Mouse (Mus musculus): Measurements from ENCODE around the gene Mbd3. TPM values are rescaled to one million over a fixed set of nuclear protein-coding genes. Genes with fewer than 3 reads are reported as not detected.

Mbd3 gene
- 192 and 204 TPM in 2 replicates for polyA plus RNA-seq (2015; fragmentation: Nextera tagmentation; extraction: Ambion mirVana)

DNA sequence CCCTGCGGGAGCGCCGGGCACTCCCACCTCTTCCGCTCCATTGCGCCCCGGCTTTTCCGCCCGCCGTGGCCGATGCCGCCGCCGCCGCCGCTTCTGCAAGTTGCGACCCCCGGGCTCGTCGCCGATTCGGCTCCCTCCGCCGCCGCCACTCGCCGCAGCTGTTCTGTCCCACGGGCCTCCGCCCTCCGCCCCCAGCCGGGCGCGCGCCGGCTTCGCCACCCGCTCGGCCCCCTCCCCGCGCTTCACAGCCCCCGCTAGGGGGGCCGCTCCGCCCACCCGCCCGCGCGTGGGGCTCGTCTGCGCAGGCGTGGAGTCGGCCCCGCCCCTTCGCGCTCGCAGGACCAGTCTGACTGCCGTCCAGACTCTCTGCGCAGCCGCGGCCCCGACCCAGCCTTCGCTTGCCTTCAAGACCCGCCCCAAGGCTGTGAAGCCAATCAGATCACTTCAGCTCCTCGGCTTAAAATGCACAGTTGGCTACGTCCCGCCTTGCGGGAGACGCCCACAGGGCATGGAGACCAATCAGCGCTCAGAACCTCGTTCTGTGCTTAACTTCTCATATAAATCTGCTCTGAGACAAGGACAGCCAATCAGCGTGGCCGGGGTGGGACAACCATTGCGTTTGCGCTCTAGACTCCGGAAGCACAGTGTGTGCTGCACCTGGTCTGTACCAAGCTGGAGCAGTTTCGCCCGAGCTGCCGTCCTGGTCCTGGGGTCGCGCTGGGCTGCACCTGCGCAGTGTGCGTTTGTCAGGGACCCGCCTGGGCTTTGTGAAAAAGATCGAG lies at the start of gene Mbd3:
Gene Mbd3, minus strand, starts transcription at position 360 of the 782 bp plus-strand sequence.
- peak within 1 kb of the TSS; percentile 94 for H3K9ac ChIP-seq (ENCODE audit: low read length)
- peak within 1 kb of the TSS; percentile 94 for H3K4me2 ChIP-seq (ENCODE audit: low read depth, low read length)
- 0 out of 2 replicates have a peak, but pooled peaks cover 3% of the 10 kb centered on the region for H3K9me3 ChIP-seq (ENCODE audit: control insufficient read depth, low read length)
- peak within 1 kb of the TSS; percentile 99 for H3K27ac ChIP-seq (ENCODE audit: low read length)
- peak within 1 kb of the TSS; percentile 83 for H3K4me3 ChIP-seq (ENCODE audit: low read length)
- ATAC-seq (ENCODE audit: low read depth): peak; percentile 96
- peaks cover 27% of the 10 kb centered on the region for H3K36me3 ChIP-seq (ENCODE audit: control insufficient read depth, insufficient read depth, low read length)
- no peaks in the 10 kb centered on the region for H3K27me3 ChIP-seq (ENCODE audit: control insufficient read depth, insufficient read depth, low read depth, low read length)
- under 1% methylated on average over 76 of the region's 82 CpGs for WGBS
- peaks cover 24% of the 10 kb centered on the region for H3K4me1 ChIP-seq (replicated peaks; ENCODE audit: control insufficient read depth, insufficient read depth, low read length)

DNA sequence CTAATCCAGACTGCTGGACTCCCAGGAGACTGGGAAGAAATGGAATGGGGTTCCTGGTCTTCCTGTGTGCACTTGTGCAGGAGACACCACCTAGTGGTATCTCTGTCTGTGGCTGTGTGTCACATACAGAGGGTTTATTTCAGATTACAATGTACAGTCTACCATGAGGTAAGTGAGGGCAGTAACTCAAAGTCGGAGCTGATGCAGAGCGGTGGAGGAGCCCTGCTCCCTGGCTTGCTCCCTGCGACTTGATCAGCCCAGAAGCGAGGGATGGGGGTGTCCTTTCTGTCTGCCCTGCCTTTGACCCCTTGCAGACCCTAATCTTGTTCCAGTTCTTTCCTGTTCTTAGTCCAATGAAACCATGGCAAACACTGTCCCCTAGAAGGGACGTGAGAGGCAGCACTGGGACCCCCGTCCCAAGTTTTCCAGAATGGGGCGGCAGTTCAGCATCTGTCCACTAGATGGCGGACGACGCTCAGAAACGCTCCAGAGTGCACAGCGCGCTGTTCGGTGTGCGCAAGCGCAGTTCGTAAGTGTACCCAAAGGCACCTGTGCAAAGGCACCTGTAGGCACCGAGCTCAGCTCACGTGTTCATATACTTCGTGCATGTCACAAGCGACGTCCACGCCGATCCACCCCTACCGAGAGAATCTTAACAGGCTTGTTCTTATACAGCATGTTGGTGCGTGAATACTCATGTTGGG lies 46.7 kb upstream of the Mbd3 start:
- peaks cover 9% of the 10 kb centered on the region for H3K27me3 ChIP-seq (ENCODE audit: control insufficient read depth, insufficient read depth, low read depth, low read length)
- no peaks in the 10 kb centered on the region; the same call in 1 of the 2 replicates for H3K4me1 ChIP-seq (replicated peaks; ENCODE audit: control insufficient read depth, insufficient read depth, low read length)
- no peak overlapping the region for H3K9ac ChIP-seq (ENCODE audit: low read length)
- H3K27ac ChIP-seq (ENCODE audit: low read length): no peak overlapping the region
- H3K9me3 ChIP-seq (ENCODE audit: control insufficient read depth, low read length): no peaks in the 10 kb centered on the region
- no peak overlapping the region for H3K4me3 ChIP-seq (ENCODE audit: low read length)
- H3K4me2 ChIP-seq (ENCODE audit: low read depth, low read length): 0 out of 2 replicates have a peak overlapping the region, but pooled peaks have one; percentile 7
- 6% methylated on average over 26 of the region's 26 CpGs for WGBS
- ATAC-seq (ENCODE audit: low read depth): peak; percentile 78
- H3K36me3 ChIP-seq (ENCODE audit: control insufficient read depth, insufficient read depth, low read length): no peaks in the 10 kb centered on the region

DNA sequence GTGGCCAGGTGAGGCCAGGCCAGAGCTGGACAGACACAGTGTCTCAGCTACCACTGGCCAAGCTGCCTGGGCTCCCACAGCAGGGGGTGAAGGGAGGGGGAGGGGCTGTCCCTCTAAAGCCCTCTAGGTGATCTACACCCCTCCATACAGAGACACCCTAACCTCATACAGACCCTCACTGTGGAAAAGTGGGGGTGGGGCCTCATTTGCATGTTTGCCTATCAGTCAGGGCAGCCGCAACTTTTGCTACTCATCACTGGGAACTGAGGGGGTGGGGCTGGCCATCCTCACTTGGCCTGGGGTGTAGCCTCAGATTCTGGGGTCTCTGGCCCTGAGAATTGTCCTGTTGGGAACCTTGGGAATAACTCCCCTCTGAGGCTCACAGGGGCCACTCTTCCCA lies 45.7 kb upstream of the Mbd3 start:
- Histone ChIP-seq H3K27me3 (ENCODE audit: control insufficient read depth, insufficient read depth, low read depth, low read length) (peaks cover 4% of the 10 kb centered on the region), H3K4me2 (ENCODE audit: low read depth, low read length) (no peak overlapping the region), H3K4me3 (ENCODE audit: low read length) (no peak overlapping the region), H3K9ac (ENCODE audit: low read length) (no peak overlapping the region; the same call in 1 of the 2 replicates), H3K9me3 (ENCODE audit: control insufficient read depth, low read length) (no peaks in the 10 kb centered on the region), H3K4me1 (replicated peaks; ENCODE audit: control insufficient read depth, insufficient read depth, low read length) (no peaks in the 10 kb centered on the region; the same call in 1 of the 2 replicates), H3K27ac (ENCODE audit: low read length) (no peak overlapping the region), H3K36me3 (ENCODE audit: control insufficient read depth, insufficient read depth, low read length) (no peaks in the 10 kb centered on the region)
- 56% methylated on average over 1 of the region's 1 CpGs for WGBS
- ATAC-seq (ENCODE audit: low read depth): no peak

DNA sequence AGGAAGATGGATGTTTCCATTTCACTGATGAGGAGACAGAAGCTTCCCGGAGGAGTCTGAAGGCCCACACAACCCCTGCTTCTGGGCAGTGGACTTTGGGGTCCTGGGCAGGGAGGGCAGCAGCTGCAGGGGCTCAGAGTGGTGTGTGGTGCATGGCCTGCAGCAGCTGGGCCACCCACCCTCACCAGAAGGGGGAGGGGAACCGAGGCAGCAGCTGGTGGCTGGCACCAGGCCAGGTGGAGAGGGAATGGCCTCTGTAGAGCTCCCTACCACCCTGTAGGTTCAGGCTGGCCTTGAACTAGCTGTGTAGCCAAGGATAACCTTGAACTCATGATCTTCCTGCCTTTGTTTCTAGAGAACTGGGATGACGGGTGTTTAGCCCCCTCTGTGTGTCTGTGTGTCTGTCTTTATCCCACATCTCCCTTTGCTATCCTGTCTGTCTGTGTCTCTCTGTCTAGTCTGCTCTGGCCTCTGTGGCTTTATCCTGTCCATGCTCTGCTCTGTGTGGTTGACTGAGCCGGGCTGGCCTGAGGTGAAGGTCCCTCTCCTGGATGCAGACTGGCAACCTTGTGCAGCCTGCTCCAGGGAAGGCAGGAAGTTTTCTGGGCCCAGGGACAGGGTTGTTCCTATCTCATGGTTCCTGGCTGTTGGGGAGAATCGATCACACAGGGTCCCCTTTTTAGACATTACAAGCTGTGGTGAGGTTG lies 45.1 kb upstream of the Mbd3 start:
- H3K4me3 ChIP-seq (ENCODE audit: low read length): no peak overlapping the region
- peak overlapping the region; percentile 15 for H3K9ac ChIP-seq (ENCODE audit: low read length)
- no peak overlapping the region for H3K4me2 ChIP-seq (ENCODE audit: low read depth, low read length)
- H3K4me1 ChIP-seq (replicated peaks; ENCODE audit: control insufficient read depth, insufficient read depth, low read length): no peaks in the 10 kb centered on the region; the same call in 1 of the 2 replicates
- no peak overlapping the region for H3K27ac ChIP-seq (ENCODE audit: low read length)
- ATAC-seq (ENCODE audit: low read depth): peak; percentile 46; the same call in 1 of the 2 replicates
- 30% methylated on average over 5 of the region's 5 CpGs for WGBS
- H3K36me3 ChIP-seq (ENCODE audit: control insufficient read depth, insufficient read depth, low read length): no peaks in the 10 kb centered on the region
- peaks cover 4% of the 10 kb centered on the region for H3K27me3 ChIP-seq (ENCODE audit: control insufficient read depth, insufficient read depth, low read depth, low read length)
- H3K9me3 ChIP-seq (ENCODE audit: control insufficient read depth, low read length): no peaks in the 10 kb centered on the region

DNA sequence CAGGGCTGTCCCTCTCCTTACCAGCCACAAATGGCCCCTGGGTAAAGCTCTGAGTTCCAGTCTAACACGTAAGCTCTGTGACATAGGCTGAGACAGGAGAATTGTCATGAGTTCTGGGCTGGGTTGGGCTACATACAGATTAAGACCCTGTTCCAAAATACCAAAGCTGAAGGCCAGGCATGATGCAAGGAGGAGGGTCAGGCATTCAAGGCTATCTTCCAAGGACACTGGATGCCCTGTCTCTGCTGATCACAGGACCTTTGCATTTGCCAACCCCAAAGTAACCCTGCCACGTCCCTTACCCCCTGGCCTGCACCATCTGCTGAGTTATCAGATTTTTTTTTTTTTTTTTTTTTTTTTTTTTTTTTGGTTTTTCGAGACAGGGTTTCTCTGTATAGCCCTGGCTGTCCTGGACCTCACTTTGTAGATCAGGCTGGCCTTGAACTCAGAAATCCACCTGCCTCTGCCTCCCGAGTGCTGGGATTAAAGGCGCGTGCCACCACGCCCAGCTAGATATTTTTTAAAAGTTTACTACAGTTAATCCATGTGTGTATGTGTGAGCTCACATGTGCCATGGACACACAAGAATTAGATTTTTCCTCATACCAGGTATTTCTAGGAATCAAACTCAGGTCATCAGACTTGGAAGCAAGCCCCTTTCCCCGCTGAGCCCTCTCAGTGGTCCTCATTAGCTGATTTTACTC lies 44.4 kb upstream of the Mbd3 start:
- peaks cover 4% of the 10 kb centered on the region for H3K27me3 ChIP-seq (ENCODE audit: control insufficient read depth, insufficient read depth, low read depth, low read length)
- no peak for ATAC-seq (ENCODE audit: low read depth)
- no peaks in the 10 kb centered on the region for H3K9me3 ChIP-seq (ENCODE audit: control insufficient read depth, low read length)

DNA sequence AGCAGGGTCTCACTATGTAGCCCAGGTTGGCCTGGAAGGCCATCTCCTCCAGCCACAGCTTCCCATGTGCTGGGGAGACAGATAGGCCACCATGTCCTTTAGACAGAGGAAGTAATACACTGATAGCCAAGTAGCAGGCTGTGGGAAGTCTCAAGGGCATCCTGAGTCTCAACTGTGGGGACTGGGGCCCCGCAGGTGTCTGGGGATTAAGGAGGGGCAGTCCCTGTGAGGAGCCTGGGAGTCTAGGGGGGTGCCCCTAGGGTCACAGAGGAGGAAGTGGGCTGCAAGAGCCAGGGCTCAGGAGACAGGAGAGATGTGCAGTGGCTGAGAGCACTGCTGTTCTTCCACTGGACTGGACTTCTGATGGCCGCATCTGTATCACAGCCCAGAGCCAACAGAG lies 43.6 kb upstream of the Mbd3 start:
- Histone ChIP-seq H3K9ac (ENCODE audit: low read length) (no peak overlapping the region), H3K9me3 (ENCODE audit: control insufficient read depth, low read length) (no peaks in the 10 kb centered on the region), H3K4me1 (replicated peaks; ENCODE audit: control insufficient read depth, insufficient read depth, low read length) (no peaks in the 10 kb centered on the region; the same call in 1 of the 2 replicates), H3K4me3 (ENCODE audit: low read length) (no peak overlapping the region), H3K27me3 (ENCODE audit: control insufficient read depth, insufficient read depth, low read depth, low read length) (peaks cover 3% of the 10 kb centered on the region), H3K4me2 (ENCODE audit: low read depth, low read length) (no peak overlapping the region), H3K27ac (ENCODE audit: low read length) (no peak overlapping the region), H3K36me3 (ENCODE audit: control insufficient read depth, insufficient read depth, low read length) (no peaks in the 10 kb centered on the region)
- 56% methylated on average over 2 of the region's 2 CpGs for WGBS
- no peak for ATAC-seq (ENCODE audit: low read depth)

More for the DNA sequence above, 44.4 kb upstream of the Mbd3 start:
- Histone ChIP-seq H3K4me1 (replicated peaks; ENCODE audit: control insufficient read depth, insufficient read depth, low read length) (no peaks in the 10 kb centered on the region; the same call in 1 of the 2 replicates), H3K9ac (ENCODE audit: low read length) (peak overlapping the region; percentile 15; the same call in 1 of the 2 replicates), H3K4me2 (ENCODE audit: low read depth, low read length) (no peak overlapping the region), H3K4me3 (ENCODE audit: low read length) (no peak overlapping the region), H3K27ac (ENCODE audit: low read length) (no peak overlapping the region), H3K36me3 (ENCODE audit: control insufficient read depth, insufficient read depth, low read length) (no peaks in the 10 kb centered on the region)
- WGBS: 75% methylated on average over 8 of the region's 8 CpGs

DNA sequence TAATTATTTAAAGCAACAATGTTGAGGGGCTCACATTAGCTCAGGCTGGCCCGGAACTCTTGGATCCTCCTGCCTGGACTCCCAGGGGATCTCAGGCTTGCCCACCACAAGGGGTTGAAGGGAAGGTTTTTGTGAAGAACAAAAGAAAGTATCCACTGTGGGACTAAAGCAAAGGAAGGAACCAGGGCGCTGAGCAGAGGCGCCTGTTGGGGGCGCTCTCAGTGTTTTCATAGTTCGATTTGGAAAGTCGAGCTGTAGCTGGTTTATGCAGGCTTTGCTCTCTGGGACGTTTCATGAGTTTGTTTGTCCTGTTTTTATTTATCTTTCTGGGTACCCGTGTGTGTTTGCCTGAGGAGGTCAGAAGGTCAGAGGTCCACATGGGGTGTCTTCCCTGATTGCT lies 42.2 kb upstream of the Mbd3 start:
- no peak for ATAC-seq (ENCODE audit: low read depth)
- WGBS: 53% methylated on average over 8 of the region's 8 CpGs
- H3K9ac ChIP-seq (ENCODE audit: low read length): no peak overlapping the region
- no peak overlapping the region for H3K4me3 ChIP-seq (ENCODE audit: low read length)
- no peaks in the 10 kb centered on the region for H3K9me3 ChIP-seq (ENCODE audit: control insufficient read depth, low read length)
- H3K4me1 ChIP-seq (replicated peaks; ENCODE audit: control insufficient read depth, insufficient read depth, low read length): peaks cover 4% of the 10 kb centered on the region; the same call in 1 of the 2 replicates
- no peaks in the 10 kb centered on the region for H3K36me3 ChIP-seq (ENCODE audit: control insufficient read depth, insufficient read depth, low read length)
- no peaks in the 10 kb centered on the region for H3K27me3 ChIP-seq (ENCODE audit: control insufficient read depth, insufficient read depth, low read depth, low read length)
- H3K27ac ChIP-seq (ENCODE audit: low read length): no peak overlapping the region
- no peak overlapping the region for H3K4me2 ChIP-seq (ENCODE audit: low read depth, low read length)

DNA sequence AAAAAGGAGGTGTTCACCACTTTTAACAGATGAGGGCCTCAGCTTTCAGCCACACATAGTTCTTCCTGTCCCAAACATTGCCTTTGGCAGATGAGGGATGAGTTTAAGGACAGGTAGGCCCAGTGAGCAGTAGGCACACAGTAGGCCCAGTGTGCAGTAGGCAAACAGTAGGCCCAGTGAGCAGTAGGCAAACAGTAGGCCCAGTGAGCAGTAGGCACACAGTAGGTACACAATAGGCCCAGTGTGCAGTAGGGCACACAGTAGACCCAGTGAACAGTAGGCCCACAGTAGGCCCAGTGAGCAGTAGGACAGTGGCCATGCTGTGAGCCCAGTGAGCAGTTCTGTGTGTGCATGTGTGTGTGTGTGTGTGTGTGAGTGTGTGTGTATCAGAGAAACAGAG lies 40.7 kb upstream of the Mbd3 start:
- ATAC-seq (ENCODE audit: low read depth): no peak
- peaks cover 14% of the 10 kb centered on the region for H3K4me1 ChIP-seq (replicated peaks; ENCODE audit: control insufficient read depth, insufficient read depth, low read length)
- no peak overlapping the region for H3K9ac ChIP-seq (ENCODE audit: low read length)
- H3K27ac ChIP-seq (ENCODE audit: low read length): no peak overlapping the region
- no peak overlapping the region for H3K4me3 ChIP-seq (ENCODE audit: low read length)
- H3K36me3 ChIP-seq (ENCODE audit: control insufficient read depth, insufficient read depth, low read length): no peaks in the 10 kb centered on the region
- H3K4me2 ChIP-seq (ENCODE audit: low read depth, low read length): no peak overlapping the region
- no peaks in the 10 kb centered on the region for H3K27me3 ChIP-seq (ENCODE audit: control insufficient read depth, insufficient read depth, low read depth, low read length)
- H3K9me3 ChIP-seq (ENCODE audit: control insufficient read depth, low read length): no peaks in the 10 kb centered on the region

Measured in lung, embryonic 16.5 days (tissue).